Mouse (Mus musculus) limb, embryonic 12.5 days (tissue): ENCODE results near the gene Efcab8. TPM values are rescaled to one million over a fixed set of nuclear protein-coding genes. Genes with fewer than 3 reads are reported as not detected.

ENCODE experiments used
- ATAC-seq: fragments of 200-750 bp; cut with Nextera tagmentation; 2 replicates; pipeline ENCODE4 v1.8.0; 2017; ENCODE audit warnings: low read depth, moderate TSS enrichment; ENCODE audit not compliant: insufficient number of reproducible peaks, insufficient read depth, low FRiP score, low TSS enrichment
- H3K27ac ChIP-seq: fragments of 300-500 bp; sonication (generic); 2 replicates; pipeline ENCODE4 v1.5.1; 2016; ENCODE audit warnings: mild to moderate bottlenecking, moderate library complexity
- H3K27me3 ChIP-seq: fragments of 300-500 bp; sonication (generic); 2 replicates; pipeline ENCODE4 v1.6.1; 2016; ENCODE audit warnings: mild to moderate bottlenecking, moderate library complexity
- H3K36me3 ChIP-seq: fragments of 300-500 bp; sonication (generic); 2 replicates; pipeline ENCODE4 v1.6.1; 2016; ENCODE audit warnings: mild to moderate bottlenecking, moderate library complexity
- H3K4me1 ChIP-seq: fragments of 300-500 bp; sonication (generic); replicated peaks from 2 replicates; pipeline ENCODE4 v1.6.1; 2016
- H3K4me2 ChIP-seq: fragments of 300-500 bp; sonication (generic); 2 replicates; pipeline ENCODE4 v1.6.1; 2016; ENCODE audit warnings: mild to moderate bottlenecking, moderate library complexity
- H3K4me3 ChIP-seq: fragments of 300-500 bp; sonication (generic); replicated peaks from 2 replicates; pipeline ENCODE4 v1.5.1; 2016; ENCODE audit warnings: mild to moderate bottlenecking
- H3K9ac ChIP-seq: fragments of 300-500 bp; sonication (generic); replicated peaks from 2 replicates; pipeline ENCODE4 v1.6.1; 2016; ENCODE audit warnings: mild to moderate bottlenecking, moderate library complexity
- H3K9me3 ChIP-seq: fragments of 300-500 bp; sonication (generic); 2 replicates; pipeline ENCODE4 v1.6.1; 2016; ENCODE audit warnings: mild to moderate bottlenecking, moderate library complexity
- whole genome bisulfite sequencing: fragments of 180-500 bp; shearing (Covaris S2); methylation state at CpG from one replicate; pipeline ENCODE4 v1.1.7; 2016; 5-methylcytosine and 5-hydroxymethylcytosine counted together
- polyA plus RNA-seq: library from polyadenylated mRNA; unstranded; fragments of >200 nt; fragmentation: Nextera tagmentation; extraction: Ambion mirVana; gene quantifications from 2 replicates; pipeline ENCODE4 v1.2.1, GENCODE M21; 2016

Efcab8 gene
- polyA plus RNA-seq = 0.14 TPM in 1 of 2 replicates, not detected in the other

GRCm38 (mm10) chr2:153779394-153779981 is at the start of gene Efcab8:
Gene Efcab8, plus strand, starts transcription at chr2:153779931.
- Histone ChIP-seq H3K9ac (0 out of 2 replicates have a peak within 1 kb of the TSS, but pooled peaks have one; percentile 23), H3K27ac (no peak within 1 kb of the TSS), H3K36me3 (no peaks in the 10 kb centered on the region; the same call in 1 of the 2 replicates), H3K4me1 (0 out of 2 replicates have a peak, but pooled peaks cover 8% of the 10 kb centered on the region), H3K4me3 (peak within 1 kb of the TSS; percentile 33), H3K27me3 (no peaks in the 10 kb centered on the region), H3K9me3 (no peaks in the 10 kb centered on the region), H3K4me2 (peak within 1 kb of the TSS; percentile 64)
- no peak for ATAC-seq
- WGBS = 48% methylated on average over 11 of the region's 12 CpGs

GRCm38 (mm10) chr2:153734033-153734432 is 45.7 kb upstream of the Efcab8 start:
- 77% methylated on average over 4 of the region's 4 CpGs for WGBS
- Histone ChIP-seq H3K27me3 (no peaks in the 10 kb centered on the region), H3K4me2 (no peak overlapping the region), H3K9ac (no peak overlapping the region), H3K36me3 (no peaks in the 10 kb centered on the region), H3K4me1 (no peaks in the 10 kb centered on the region), H3K4me3 (no peak overlapping the region), H3K27ac (no peak overlapping the region), H3K9me3 (no peaks in the 10 kb centered on the region)
- no peak for ATAC-seq

DNA sequence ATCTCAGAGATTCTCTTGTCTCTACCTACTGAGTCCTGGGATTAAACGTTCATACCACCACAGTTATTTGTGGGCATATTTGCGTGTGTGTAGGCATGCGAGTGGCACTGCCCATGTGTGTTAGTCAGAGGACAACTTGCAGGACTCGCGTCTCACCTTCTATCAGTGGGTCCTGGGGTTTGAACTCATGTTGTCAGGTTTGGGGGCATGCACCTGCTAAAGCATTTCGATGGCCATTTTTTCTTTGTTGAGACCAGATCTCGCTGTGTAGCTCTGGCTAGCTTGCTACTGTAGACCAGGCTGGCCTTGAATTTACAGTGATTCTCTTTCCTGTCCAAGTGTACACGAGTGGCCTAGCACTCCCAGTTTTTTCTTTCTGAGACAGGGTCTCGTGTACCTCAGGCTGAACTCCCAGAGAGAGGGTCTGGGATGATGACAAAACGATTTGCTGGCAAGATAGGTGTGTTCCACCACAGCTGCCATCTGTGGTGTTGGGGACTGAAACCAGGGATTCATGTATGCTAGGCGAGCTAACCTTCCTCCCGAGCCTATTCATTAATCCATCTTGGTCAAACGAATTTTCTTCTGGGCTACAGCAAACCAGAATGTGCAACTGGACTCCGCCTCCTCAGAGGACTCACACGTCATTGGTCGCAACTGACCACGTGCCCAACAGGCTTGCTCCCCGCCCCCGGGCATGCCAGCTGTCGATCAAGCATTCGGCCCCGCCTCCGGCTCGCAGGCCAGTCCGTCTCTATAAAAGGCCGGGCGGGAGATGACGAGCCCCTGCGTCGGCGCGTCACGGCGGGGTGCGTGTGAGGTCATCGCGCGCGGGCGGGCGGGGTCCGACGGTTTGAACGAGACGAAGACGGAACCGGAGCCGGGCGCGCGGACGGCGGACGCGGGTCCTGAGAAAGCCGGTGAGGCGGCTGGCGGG is 39.0 kb upstream of the Efcab8 start, which contains the start of gene Mapre1:
Mapre1 (plus strand) TSS at position 775 of the 937 bp plus-strand sequence.
- Histone ChIP-seq H3K27ac (peak within 1 kb of the TSS; percentile 93), H3K9ac (peak within 1 kb of the TSS; percentile 87), H3K4me2 (peak within 1 kb of the TSS; percentile 84), H3K36me3 (no peaks in the 10 kb centered on the region), H3K4me3 (peak within 1 kb of the TSS; percentile 75), H3K9me3 (no peaks in the 10 kb centered on the region), H3K4me1 (peaks cover 24% of the 10 kb centered on the region), H3K27me3 (no peaks in the 10 kb centered on the region)
- WGBS = 11% methylated on average over 58 of the region's 58 CpGs
- ATAC-seq = peak; percentile 94

GRCm38 (mm10) chr2:153741437-153742065 is 38.2 kb upstream of the Efcab8 start:
- Histone ChIP-seq H3K4me1 (peaks cover 30% of the 10 kb centered on the region), H3K9me3 (no peaks in the 10 kb centered on the region), H3K27me3 (no peaks in the 10 kb centered on the region), H3K36me3 (peaks cover 3% of the 10 kb centered on the region), H3K27ac (peak overlapping the region; percentile 93), H3K9ac (peak overlapping the region; percentile 87), H3K4me3 (peak overlapping the region; percentile 75), H3K4me2 (peak overlapping the region; percentile 84)
- whole genome bisulfite sequencing = 2% methylated on average over 56 of the region's 56 CpGs
- peak; percentile 84 for ATAC-seq

DNA sequence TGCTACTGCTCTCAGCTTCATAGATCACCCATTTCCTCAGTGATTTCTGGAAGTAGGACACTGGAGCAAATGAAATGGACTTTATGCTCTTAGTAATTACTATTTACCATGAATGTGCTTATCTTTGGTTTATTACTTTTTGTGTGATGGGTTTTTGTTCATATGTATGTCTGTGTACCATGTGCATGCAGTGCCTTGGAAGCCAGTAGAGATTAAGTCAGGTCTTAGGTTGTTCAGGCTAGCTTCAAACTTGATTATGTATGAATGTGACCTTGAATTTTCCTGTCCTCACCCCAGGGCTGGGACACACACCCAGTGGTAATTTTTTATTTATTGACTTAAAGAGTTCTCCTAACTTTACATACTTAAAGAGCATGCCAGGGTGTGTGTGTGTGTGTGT is 31.7 kb upstream of the Efcab8 start:
- H3K4me2 ChIP-seq = no peak overlapping the region
- H3K36me3 ChIP-seq = peaks cover 49% of the 10 kb centered on the region
- no peaks in the 10 kb centered on the region for H3K9me3 ChIP-seq
- no peak overlapping the region for H3K27ac ChIP-seq
- H3K4me3 ChIP-seq = no peak overlapping the region
- H3K9ac ChIP-seq = no peak overlapping the region
- H3K27me3 ChIP-seq = no peaks in the 10 kb centered on the region
- ATAC-seq = no peak
- H3K4me1 ChIP-seq = peaks cover 19% of the 10 kb centered on the region

DNA sequence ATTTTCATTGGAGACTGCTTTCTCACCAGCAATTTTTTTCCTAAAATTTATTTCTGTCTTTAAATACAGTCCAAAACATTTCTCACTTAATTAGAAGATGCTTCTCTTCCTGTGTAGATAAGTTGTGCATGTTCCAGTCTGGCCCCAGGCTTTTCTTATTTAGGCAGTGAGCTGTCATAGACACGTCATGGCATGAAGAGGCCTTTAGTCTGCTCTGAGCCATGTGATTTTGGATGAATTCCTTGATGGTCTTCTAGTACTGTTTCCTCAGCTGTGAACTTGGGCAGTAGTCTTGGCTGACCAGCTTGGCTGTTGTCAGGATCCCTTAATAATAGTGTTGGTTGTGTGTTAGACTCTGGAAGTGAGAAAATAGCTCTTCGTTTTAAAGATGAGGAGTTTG is 29.4 kb upstream of the Efcab8 start:
- H3K4me2 ChIP-seq = no peak overlapping the region
- H3K4me3 ChIP-seq = no peak overlapping the region
- no peaks in the 10 kb centered on the region for H3K9me3 ChIP-seq
- peaks cover 59% of the 10 kb centered on the region for H3K36me3 ChIP-seq
- H3K9ac ChIP-seq = no peak overlapping the region
- WGBS = 87% methylated on average over 2 of the region's 2 CpGs
- H3K27me3 ChIP-seq = no peaks in the 10 kb centered on the region
- H3K27ac ChIP-seq = no peak overlapping the region
- peaks cover 10% of the 10 kb centered on the region; the same call in 1 of the 2 replicates for H3K4me1 ChIP-seq
- no peak for ATAC-seq

DNA sequence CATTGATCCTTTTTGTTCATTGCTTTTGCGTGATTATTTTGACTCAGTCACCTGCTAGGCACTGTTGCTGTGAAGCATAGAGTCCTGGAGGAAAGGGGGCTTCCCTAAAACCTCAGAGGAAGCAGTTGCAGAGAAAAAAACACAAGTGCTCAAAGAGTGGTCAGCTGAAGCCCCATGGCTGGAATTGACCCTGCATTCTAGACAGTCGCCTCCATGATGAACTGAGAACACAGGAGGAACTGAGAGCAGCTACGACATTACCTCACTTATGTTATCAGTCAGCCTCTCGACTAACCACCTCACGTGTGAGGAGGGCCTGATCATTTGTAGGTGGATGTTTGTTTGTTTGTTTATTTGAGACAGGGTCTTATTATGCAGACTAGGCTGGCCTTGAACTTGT is 17.6 kb upstream of the Efcab8 start:
- WGBS = 96% methylated on average over 5 of the region's 5 CpGs
- Histone ChIP-seq H3K9me3 (no peaks in the 10 kb centered on the region), H3K4me1 (no peaks in the 10 kb centered on the region), H3K27me3 (no peaks in the 10 kb centered on the region), H3K4me3 (no peak overlapping the region), H3K36me3 (peaks cover 98% of the 10 kb centered on the region), H3K27ac (no peak overlapping the region), H3K4me2 (no peak overlapping the region), H3K9ac (no peak overlapping the region)
- no peak for ATAC-seq

DNA sequence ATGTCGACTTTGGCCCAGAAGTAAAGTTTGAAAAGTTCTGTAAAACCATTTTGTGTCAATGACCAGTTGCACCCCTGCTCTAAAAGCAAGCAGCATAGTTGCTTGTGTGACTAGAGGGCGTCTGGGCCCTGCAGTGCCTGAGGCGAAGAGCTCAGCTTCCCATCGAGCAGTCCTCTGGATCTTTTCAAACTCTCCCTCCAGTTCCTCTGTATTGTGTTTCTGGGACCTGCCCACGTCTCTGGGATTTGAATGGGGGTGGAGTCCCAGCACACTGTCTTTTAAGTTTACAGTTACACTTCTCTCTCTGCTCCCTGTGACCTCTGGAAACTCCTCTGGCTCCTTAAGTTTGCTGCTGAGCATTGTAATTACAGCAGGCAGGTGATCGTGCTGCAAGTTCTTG is 12.2 kb upstream of the Efcab8 start:
- Histone ChIP-seq H3K9me3 (no peaks in the 10 kb centered on the region), H3K36me3 (peaks cover 76% of the 10 kb centered on the region), H3K27ac (no peak overlapping the region), H3K9ac (no peak overlapping the region), H3K4me2 (no peak overlapping the region), H3K27me3 (no peaks in the 10 kb centered on the region), H3K4me1 (no peaks in the 10 kb centered on the region), H3K4me3 (no peak overlapping the region)
- 65% methylated on average over 6 of the region's 6 CpGs for WGBS
- no peak for ATAC-seq

GRCm38 (mm10) chr2:153768881-153769280 is 10.8 kb upstream of the Efcab8 start:
- Histone ChIP-seq H3K4me2 (no peak overlapping the region), H3K4me3 (no peak overlapping the region), H3K9ac (no peak overlapping the region), H3K9me3 (no peaks in the 10 kb centered on the region), H3K27me3 (no peaks in the 10 kb centered on the region), H3K4me1 (no peaks in the 10 kb centered on the region), H3K36me3 (peaks cover 71% of the 10 kb centered on the region), H3K27ac (no peak overlapping the region)
- no peak for ATAC-seq
- WGBS = 87% methylated on average over 2 of the region's 2 CpGs

DNA sequence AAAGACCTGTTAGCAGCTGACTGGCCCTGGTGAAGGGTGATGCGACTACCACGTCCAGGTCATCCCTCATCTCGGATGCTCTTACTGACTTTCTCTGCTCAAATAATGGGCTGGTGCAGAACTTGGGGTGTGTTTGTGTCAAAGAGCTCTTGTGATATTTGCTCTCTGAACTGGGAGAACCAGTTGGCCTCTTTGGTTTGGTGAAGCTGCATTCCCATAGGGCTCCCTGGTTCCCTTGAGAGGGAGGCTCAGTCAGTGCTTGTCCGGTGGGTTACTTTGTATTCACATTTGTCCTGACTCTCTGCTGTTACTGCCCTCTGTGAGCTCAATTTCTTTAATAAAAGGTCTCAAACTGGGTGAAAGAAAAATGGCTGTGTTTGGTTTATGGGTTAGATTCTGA is 6.8 kb upstream of the Efcab8 start:
- peaks cover 38% of the 10 kb centered on the region for H3K36me3 ChIP-seq
- no peaks in the 10 kb centered on the region for H3K4me1 ChIP-seq
- no peak for ATAC-seq
- no peak overlapping the region for H3K9ac ChIP-seq
- WGBS = 94% methylated on average over 4 of the region's 4 CpGs
- H3K4me2 ChIP-seq = no peak overlapping the region
- no peak overlapping the region for H3K27ac ChIP-seq
- H3K27me3 ChIP-seq = no peaks in the 10 kb centered on the region
- no peak overlapping the region for H3K4me3 ChIP-seq
- H3K9me3 ChIP-seq = no peaks in the 10 kb centered on the region

DNA sequence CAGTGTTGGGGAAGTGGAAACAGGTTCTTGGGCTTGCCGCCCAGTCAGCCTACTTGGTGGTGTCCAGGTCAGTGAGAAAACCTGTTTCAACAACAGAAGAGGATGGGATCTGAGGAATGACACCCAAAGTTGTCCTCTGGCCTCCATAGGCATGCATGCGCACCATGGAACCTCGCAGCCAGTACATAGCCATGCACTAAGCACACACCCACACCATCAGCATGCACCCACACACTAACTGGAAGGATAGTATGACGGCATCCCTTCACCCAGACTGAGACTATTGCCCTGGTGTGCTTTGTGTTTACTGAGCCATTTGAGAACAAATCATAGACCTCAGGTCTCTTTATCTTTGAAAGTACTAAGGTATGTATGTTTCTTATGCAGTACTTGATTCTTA is 4.3 kb upstream of the Efcab8 start:
- 95% methylated on average over 4 of the region's 4 CpGs for WGBS
- Histone ChIP-seq H3K27ac (no peak overlapping the region), H3K4me3 (no peak overlapping the region), H3K36me3 (peaks cover 22% of the 10 kb centered on the region), H3K4me1 (0 out of 2 replicates have a peak, but pooled peaks cover 8% of the 10 kb centered on the region), H3K4me2 (no peak overlapping the region), H3K9me3 (no peaks in the 10 kb centered on the region), H3K9ac (no peak overlapping the region), H3K27me3 (no peaks in the 10 kb centered on the region)
- no peak for ATAC-seq
